In the genomic region with DNA sequence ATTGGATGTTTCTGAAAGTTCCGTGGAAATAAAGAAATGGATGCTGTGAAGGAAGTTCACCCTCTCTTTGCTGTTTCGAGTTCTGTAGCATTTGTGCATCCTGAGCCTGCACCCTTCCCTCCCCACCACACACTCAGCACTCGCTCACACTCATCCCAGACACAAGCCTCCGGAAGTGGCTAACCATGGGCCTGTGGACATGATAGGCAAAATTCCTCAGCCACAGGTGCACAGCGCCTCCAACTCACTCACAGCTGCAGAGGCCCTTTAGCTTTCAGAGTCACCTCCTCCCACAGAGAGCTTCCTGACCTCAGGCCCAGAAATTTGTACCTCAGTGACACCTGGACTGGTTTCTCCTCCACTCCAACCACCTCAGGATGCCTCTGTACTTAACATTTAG, we compare ENCODE assay signal across 30 mouse cellular contexts. TPM values are rescaled to one million over a fixed set of nuclear protein-coding genes. Genes with fewer than 3 reads are reported as not detected.
DNase-seq lines count a peak whose midpoint lies in the region; ATAC-seq lines count a peak whose summit lies in the region.
"Had no signal": no experiment of that assay in that cellular context is flagged by ENCODE, and none has a peak within 500 bp of the region (broad histone marks: within the 10 kb centered on the region; RNA-seq: fewer than 3 reads in every experiment).

No protein-coding gene starts in this region.

- no peak overlapping the region for H3K9ac ChIP-seq in hindbrain, embryonic 11.5 days (ENCODE audit: low read depth, low read length)
- H3K9ac ChIP-seq: embryonic facial prominence, embryonic 12.5 days; forebrain, embryonic 15.5 days; hindbrain, embryonic 13.5 days; liver, embryonic 12.5 days; liver, postnatal 0 days; midbrain, embryonic 13.5 days; stomach, embryonic 15.5 days had no signal

- H3K27me3 ChIP-seq in hindbrain, embryonic 11.5 days (ENCODE audit: control insufficient read depth, insufficient read depth, low read length), result no peaks in the 10 kb centered on the region
- H3K27me3 ChIP-seq: embryonic facial prominence, embryonic 12.5 days; forebrain, embryonic 15.5 days; hindbrain, embryonic 13.5 days; midbrain, embryonic 13.5 days; Patski; stomach, embryonic 15.5 days had no signal

- no peaks in the 10 kb centered on the region; the same call in 1 of the 2 replicates for H3K4me1 ChIP-seq in hindbrain, embryonic 11.5 days (replicated peaks; ENCODE audit: control insufficient read depth, insufficient read depth, low read length)
- H3K4me1 ChIP-seq: forebrain, embryonic 15.5 days; liver, embryonic 12.5 days; stomach, embryonic 15.5 days had no signal

- no peak overlapping the region for H3K27ac ChIP-seq in hindbrain, embryonic 11.5 days (ENCODE audit: low read depth, low read length)
- H3K27ac ChIP-seq: embryonic facial prominence, embryonic 12.5 days; forebrain, embryonic 10.5 days; forebrain, embryonic 15.5 days; hindbrain, embryonic 13.5 days; layer of hippocampus, adult 2 months; liver, embryonic 12.5 days; midbrain, embryonic 13.5 days; stomach, embryonic 15.5 days had no signal

- ATAC-seq in hindbrain, embryonic 11.5 days (ENCODE audit: low FRiP score), result no peak
- ATAC-seq: forebrain, embryonic 15.5 days; inflammation-experienced regulatory T-cells, adult 6 months; liver, embryonic 12.5 days; liver, postnatal 0 days; lung, postnatal 0 days; midbrain, embryonic 13.5 days; Patski had no signal

- H3K4me3 ChIP-seq in hindbrain, embryonic 11.5 days (ENCODE audit: low read depth, low read length), result no peak overlapping the region
- H3K4me3 ChIP-seq: embryonic facial prominence, embryonic 12.5 days; forebrain, embryonic 10.5 days; forebrain, embryonic 15.5 days; hindbrain, embryonic 13.5 days; layer of hippocampus, adult 2 months; liver, embryonic 12.5 days; megakaryocyte, embryonic 14.5 days; midbrain, embryonic 13.5 days; stomach, embryonic 15.5 days had no signal

- WGBS in hindbrain, embryonic 11.5 days, result 76% methylated on average over 5 of the region's 5 CpGs

- no peaks in the 10 kb centered on the region for H3K36me3 ChIP-seq in hindbrain, embryonic 11.5 days (ENCODE audit: control insufficient read depth, insufficient read depth, low read length)
- H3K36me3 ChIP-seq: embryonic facial prominence, embryonic 12.5 days; forebrain, embryonic 10.5 days; forebrain, embryonic 15.5 days; hindbrain, embryonic 13.5 days; liver, embryonic 12.5 days; midbrain, embryonic 13.5 days; stomach, embryonic 15.5 days had no signal

- H3K4me2 ChIP-seq in hindbrain, embryonic 11.5 days (replicated peaks; ENCODE audit: low read depth, low read length), result no peak overlapping the region
- H3K4me2 ChIP-seq: embryonic facial prominence, embryonic 12.5 days; forebrain, embryonic 15.5 days; hindbrain, embryonic 13.5 days; liver, embryonic 12.5 days; midbrain, embryonic 13.5 days; stomach, embryonic 15.5 days had no signal

- no peaks in the 10 kb centered on the region for H3K9me3 ChIP-seq in hindbrain, embryonic 11.5 days (ENCODE audit: control insufficient read depth, low read length)
- H3K9me3 ChIP-seq: embryonic facial prominence, embryonic 12.5 days; forebrain, embryonic 10.5 days; forebrain, embryonic 15.5 days; hindbrain, embryonic 13.5 days; liver, embryonic 12.5 days; midbrain, embryonic 13.5 days; stomach, embryonic 15.5 days had no signal

- peak; percentile 49 for DNase-seq in CD4-positive helper T cell, adult 2 months (ENCODE audit: low read depth, low spot score)
- DNase-seq in induced T-regulatory cell, adult 2 months (ENCODE audit: low read depth), result peak; percentile 54
- DNase-seq in thymus, postnatal 0 days (ENCODE audit: low spot score), result peak; percentile 94
- peak; percentile 72 for DNase-seq in thymus, postnatal 4 days
- DNase-seq in urinary bladder, postnatal 14 days (ENCODE audit: low spot score), result no peak
- no peak for DNase-seq in hindbrain, embryonic 11.5 days (ENCODE audit: low spot score)
- DNase-seq in kidney, adult 18-20 months, result no peak
- DNase-seq: adrenal gland, postnatal 25 days; cerebellum, adult 11-12 months; cerebellum, adult 9-11 months; embryo, embryonic 11 days; heart, postnatal 36 days; kidney, adult 2 months; kidney, postnatal 36 days; liver, postnatal 0 days; lung, postnatal 4 days; retina, postnatal 1 day; right cerebral cortex, postnatal 14 days had no signal

RNA-seq across cellular contexts. Expression of a gene that starts 8.4 kb away (rescaled TPM):
- 36.6 and 42.0 TPM in 2 replicates for polyA plus RNA-seq in thymus, postnatal 0 days (2015; fragmentation: Nextera tagmentation; extraction: Ambion mirVana)
- polyA plus RNA-seq in hindbrain, embryonic 11.5 days (2014; fragmentation: Nextera tagmentation; extraction: Ambion mirVana), result 0.18 and 0.28 TPM in 2 replicates

RNA-seq across cellular contexts. Expression of a gene that starts 18.2 kb away (rescaled TPM):
- polyA plus RNA-seq in thymus, postnatal 0 days (2015; fragmentation: Nextera tagmentation; extraction: Ambion mirVana), result 201 and 211 TPM in 2 replicates
- polyA plus RNA-seq in hindbrain, embryonic 11.5 days (2014; fragmentation: Nextera tagmentation; extraction: Ambion mirVana), result 9.5 and 10.2 TPM in 2 replicates

RNA-seq across cellular contexts. Expression of a gene that starts 45.0 kb away (rescaled TPM):
- polyA plus RNA-seq in thymus, postnatal 0 days (2015; fragmentation: Nextera tagmentation; extraction: Ambion mirVana), result 3.9 and 5.0 TPM in 2 replicates
- polyA plus RNA-seq in hindbrain, embryonic 11.5 days (2014; fragmentation: Nextera tagmentation; extraction: Ambion mirVana), result 13.1 and 18.3 TPM in 2 replicates

RNA-seq across cellular contexts. Expression of a gene that starts 48.7 kb away (rescaled TPM):
- 1,510 and 1,580 TPM in 2 replicates for polyA plus RNA-seq in thymus, postnatal 0 days (2015; fragmentation: Nextera tagmentation; extraction: Ambion mirVana)
- 970 and 990 TPM in 2 replicates for polyA plus RNA-seq in hindbrain, embryonic 11.5 days (2014; fragmentation: Nextera tagmentation; extraction: Ambion mirVana)

Comparison
In these comparisons a context has a peak if more than half of its experiments do, and no peak if none do; other contexts are left out.
1. DNase-seq: peak in CD4-positive helper T cell, adult 2 months (single experiment), induced T-regulatory cell, adult 2 months (single experiment), thymus, postnatal 0 days (single experiment) and thymus, postnatal 4 days (single experiment); none in urinary bladder, postnatal 14 days (single experiment), hindbrain, embryonic 11.5 days (single experiment) and kidney, adult 18-20 months (single experiment).
2. RNA of a gene that starts 8.4 kb away (polyA plus RNA-seq): 36.6 to 42.0 TPM in thymus, postnatal 0 days; 0.18 to 0.28 TPM in hindbrain, embryonic 11.5 days; every median in the first group is over 10 times any median in the second.
3. RNA of a gene that starts 18.2 kb away (polyA plus RNA-seq): 201 to 211 TPM in thymus, postnatal 0 days; 9.5 to 10.2 TPM in hindbrain, embryonic 11.5 days; every median in the first group is over 10 times any median in the second.